Mouse (Mus musculus) liver, postnatal 0 days (tissue): ENCODE measurements around the gene Usmg5. TPM values are rescaled to one million over a fixed set of nuclear protein-coding genes. Genes with fewer than 3 reads are reported as not detected.

Source experiments
- ATAC-seq: fragments of 200-750 bp; cut with Nextera tagmentation; 2 replicates; pipeline ENCODE4 v1.8.0; 2017; ENCODE audit warnings: mild to moderate bottlenecking, moderate library complexity
- DNase-seq: peaks from one replicate; pipeline ENCODE4 v3.0.0-alpha.2; 2016
- H3K27ac ChIP-seq: fragments of 300-500 bp; sonication (generic); 2 replicates; pipeline ENCODE4 v1.5.1; 2014; ENCODE audit warnings: antibody characterized with exemption, moderate library complexity, mild to moderate bottlenecking, low read depth
- H3K27me3 ChIP-seq: fragments of 300-500 bp; sonication (generic); 2 replicates; pipeline ENCODE4 v1.6.1; 2014; ENCODE audit warnings: low read length, control low read depth, mixed read lengths; ENCODE audit not compliant: insufficient read depth
- H3K36me3 ChIP-seq: fragments of 300-500 bp; sonication (generic); replicated peaks from 2 replicates; pipeline ENCODE4 v1.6.1; 2014; ENCODE audit warnings: mild to moderate bottlenecking, control low read depth, low read length, moderate library complexity, mixed read lengths; ENCODE audit not compliant: insufficient read depth
- H3K4me1 ChIP-seq: fragments of 300-500 bp; sonication (generic); 2 replicates; pipeline ENCODE4 v1.6.1; 2014; ENCODE audit warnings: antibody characterized with exemption, mild to moderate bottlenecking, control low read depth; ENCODE audit not compliant: insufficient read depth
- H3K4me2 ChIP-seq: fragments of 300-500 bp; sonication (generic); 2 replicates; pipeline ENCODE4 v1.6.1; 2014; ENCODE audit warnings: low read depth, mild to moderate bottlenecking, low read length, moderate library complexity, mixed read lengths
- H3K4me3 ChIP-seq: fragments of 300-500 bp; sonication (generic); 2 replicates; pipeline ENCODE4 v1.5.1; 2014; ENCODE audit warnings: low read depth, low read length
- H3K9ac ChIP-seq: fragments of 300-500 bp; sonication (generic); replicated peaks from 2 replicates; pipeline ENCODE4 v1.6.1; 2014; ENCODE audit warnings: mild to moderate bottlenecking, moderate library complexity
- H3K9me3 ChIP-seq: fragments of 300-500 bp; sonication (generic); 2 replicates; pipeline ENCODE4 v1.6.1; 2016; ENCODE audit warnings: mild to moderate bottlenecking, control low read depth, low read length, mixed read lengths
- CTCF ChIP-seq: sonication (generic); IDR thresholded peaks from 2 replicates; pipeline ENCODE4 v1.5.1; 2016; ENCODE audit warnings: antibody characterized with exemption, low read depth
- EP300 ChIP-seq: IDR thresholded peaks from 2 replicates; pipeline ENCODE4 v1.6.1; 2016; ENCODE audit warnings: antibody characterized with exemption, low read depth, mild to moderate bottlenecking
- WGBS: fragments of 180-500 bp; shearing (Covaris S2); extraction: QIAGEN DNeasy Blood & Tissue Kit; methylation state at CpG from one replicate; pipeline ENCODE4 v1.1.7; 2014; ENCODE audit not compliant: insufficient replicate concordance; 5-methylcytosine and 5-hydroxymethylcytosine counted together
- polyA plus RNA-seq: library from polyadenylated mRNA; unstranded; fragments of >200 nt; fragmentation: Nextera tagmentation; extraction: Ambion mirVana; gene quantifications from 2 replicates; pipeline ENCODE4 v1.2.1, GENCODE M21; 2015

Usmg5 gene
- polyA plus RNA-seq, 1 experiment from 2014 or later: 1,426 TPM

- H3K9me3 ChIP-seq: no peaks in the 10 kb centered on the region
- H3K9ac ChIP-seq: no peak overlapping the region
- peaks cover 8% of the 10 kb centered on the region; the same call in 1 of the 2 replicates for H3K4me1 ChIP-seq
- H3K36me3 ChIP-seq: peaks cover 36% of the 10 kb centered on the region
- no peak overlapping the region for H3K4me3 ChIP-seq
- peak overlapping the region; percentile 41 for H3K27ac ChIP-seq
- peak; percentile 44 for DNase-seq
- H3K27me3 ChIP-seq: no peaks in the 10 kb centered on the region
- no peak for TF ChIP-seq EP300
- no peak for TF ChIP-seq CTCF
- no peak overlapping the region for H3K4me2 ChIP-seq
- ATAC-seq: peak; percentile 54
- WGBS: 42% methylated on average over 7 of the region's 7 CpGs
Measured at GRCm38 (mm10) chr19:47133161-47133560, 42.7 kb upstream of the Usmg5 start.

- no peaks in the 10 kb centered on the region for H3K27me3 ChIP-seq
- H3K9me3 ChIP-seq: no peaks in the 10 kb centered on the region
- no peak overlapping the region for H3K27ac ChIP-seq
- H3K4me1 ChIP-seq: no peaks in the 10 kb centered on the region
- ATAC-seq (no peak), DNase-seq (no peak)
- no peak overlapping the region for H3K4me2 ChIP-seq
- peaks cover 55% of the 10 kb centered on the region for H3K36me3 ChIP-seq
- no peak overlapping the region for H3K9ac ChIP-seq
- no peak overlapping the region for H3K4me3 ChIP-seq
- WGBS: 90% methylated on average over 15 of the region's 15 CpGs
- no peak for TF ChIP-seq EP300
- TF ChIP-seq CTCF: no peak
Measured at GRCm38 (mm10) chr19:47130551-47131125, 40.2 kb upstream of the Usmg5 start.

- Histone ChIP-seq H3K9ac (no peak overlapping the region), H3K36me3 (peaks cover 68% of the 10 kb centered on the region), H3K4me1 (no peaks in the 10 kb centered on the region), H3K4me2 (no peak overlapping the region), H3K27ac (no peak overlapping the region), H3K9me3 (no peaks in the 10 kb centered on the region), H3K4me3 (no peak overlapping the region), H3K27me3 (no peaks in the 10 kb centered on the region)
- ATAC-seq (no peak), DNase-seq (no peak)
- TF ChIP-seq CTCF: no peak
- no peak for TF ChIP-seq EP300
- 81% methylated on average over 11 of the region's 11 CpGs for WGBS
Measured at GRCm38 (mm10) chr19:47128835-47129234, 38.4 kb upstream of the Usmg5 start.

GRCm38 (mm10) chr19:47128164-47128563 is 37.7 kb upstream of the Usmg5 start:
- H3K4me1 ChIP-seq: no peaks in the 10 kb centered on the region
- H3K27me3 ChIP-seq: no peaks in the 10 kb centered on the region
- DNase-seq: no peak
- WGBS: 89% methylated on average over 10 of the region's 10 CpGs
- H3K27ac ChIP-seq: no peak overlapping the region
- peaks cover 68% of the 10 kb centered on the region for H3K36me3 ChIP-seq
- no peak for ATAC-seq
- H3K4me2 ChIP-seq: no peak overlapping the region
- no peak overlapping the region for H3K4me3 ChIP-seq
- TF ChIP-seq CTCF (no peak), EP300 (no peak)
- no peaks in the 10 kb centered on the region for H3K9me3 ChIP-seq
- no peak overlapping the region for H3K9ac ChIP-seq

- H3K27me3 ChIP-seq: no peaks in the 10 kb centered on the region
- no peak overlapping the region for H3K4me2 ChIP-seq
- TF ChIP-seq EP300 (no peak), CTCF (peak; percentile 78)
- 25% methylated on average over 2 of the region's 2 CpGs for WGBS
- no peaks in the 10 kb centered on the region for H3K9me3 ChIP-seq
- no peak overlapping the region for H3K4me3 ChIP-seq
- no peak overlapping the region for H3K27ac ChIP-seq
- H3K9ac ChIP-seq: no peak overlapping the region
- no peaks in the 10 kb centered on the region for H3K4me1 ChIP-seq
- H3K36me3 ChIP-seq: peaks cover 64% of the 10 kb centered on the region
- no peak for ATAC-seq
- peak; percentile 63 for DNase-seq
Measured at GRCm38 (mm10) chr19:47122802-47123201, 32.4 kb upstream of the Usmg5 start.

GRCm38 (mm10) chr19:47121054-47121453 is 30.6 kb upstream of the Usmg5 start:
- H3K4me1 ChIP-seq: no peaks in the 10 kb centered on the region
- TF ChIP-seq EP300 (no peak), CTCF (peak; percentile 89)
- H3K4me3 ChIP-seq: no peak overlapping the region
- DNase-seq (no peak), ATAC-seq (no peak)
- no peaks in the 10 kb centered on the region for H3K27me3 ChIP-seq
- no peak overlapping the region for H3K27ac ChIP-seq
- H3K36me3 ChIP-seq: peaks cover 58% of the 10 kb centered on the region
- WGBS: 45% methylated on average over 4 of the region's 4 CpGs
- H3K4me2 ChIP-seq: no peak overlapping the region
- H3K9me3 ChIP-seq: no peaks in the 10 kb centered on the region
- H3K9ac ChIP-seq: no peak overlapping the region
